Mouse (Mus musculus) kidney, adult 2 months (tissue): ENCODE measurements at regions not wholly inside any gene's neighbourhood (a gene's known extent, or its start where the extent isn't known, plus 50 kb on each side); places are given as distances from the start of the nearest gene placed in this dataset.
A peak's percentile ranks its signal among the peaks of the same experiment; 100 is the strongest.

ENCODE experiments used
- DNase-seq: peaks from one replicate; pipeline ENCODE4 v3.0.0; 2021
- H3K27ac ChIP-seq: fragments of 200-500 bp; 2 replicates; pipeline ENCODE4 v1.5.1; 2012; ENCODE audit warnings: low read depth, low read length, control low read depth, inconsistent platforms; ENCODE audit not compliant: insufficient read depth
- H3K27me3 ChIP-seq: fragments of 200-500 bp; replicated peaks from 2 replicates; pipeline ENCODE4 v1.6.1; 2012; ENCODE audit warnings: mild to moderate bottlenecking, moderate library complexity, low read length, inconsistent platforms; ENCODE audit not compliant: control insufficient read depth, insufficient read depth
- H3K36me3 ChIP-seq: fragments of 200-500 bp; 2 replicates; pipeline ENCODE4 v1.6.1; 2012; ENCODE audit warnings: mild to moderate bottlenecking, moderate library complexity, low read length, inconsistent platforms; ENCODE audit not compliant: control insufficient read depth, insufficient read depth
- H3K4me1 ChIP-seq: fragments of 200-500 bp; 2 replicates; pipeline ENCODE4 v1.6.1; 2011; ENCODE audit warnings: low read length; ENCODE audit not compliant: control insufficient read depth, insufficient read depth
- H3K4me3 ChIP-seq: fragments of 200-500 bp; 2 replicates; pipeline ENCODE4 v1.5.1; 2011; ENCODE audit warnings: mild to moderate bottlenecking, low read depth, low read length, control low read depth; ENCODE audit not compliant: insufficient read depth
- CTCF ChIP-seq: fragments of 200-500 bp; conservative IDR thresholded peaks from 2 replicates; pipeline ENCODE4 v1.5.1; 2011; ENCODE audit warnings: low read depth, mild to moderate bottlenecking, control low read depth, low read length, moderate library complexity, mixed read lengths; ENCODE audit not compliant: insufficient read depth, insufficient read length
- POLR2A ChIP-seq: fragments of 200-500 bp; IDR thresholded peaks from one replicate; pipeline ENCODE4 v1.6.1; 2011; ENCODE audit warnings: low read depth, low read length, control low read depth
- WGBS: fragments of 180-500 bp; shearing (Covaris S2); methylation state at CpG from one replicate; pipeline ENCODE4 v1.1.7; 2018; 5-methylcytosine and 5-hydroxymethylcytosine counted together

- no peak for DNase-seq
- Histone ChIP-seq H3K4me1 (no peaks in the 10 kb centered on the region), H3K36me3 (no peaks in the 10 kb centered on the region), H3K27me3 (no peaks in the 10 kb centered on the region), H3K27ac (no peak overlapping the region), H3K4me3 (no peak overlapping the region)
- TF ChIP-seq POLR2A = no peak
- no peak for TF ChIP-seq CTCF
- 49% methylated on average over 5 of the region's 5 CpGs for WGBS
Observed at GRCm38 (mm10) chr7:116857141-116857540, 353.0 kb downstream of the Nucb2 start.

GRCm38 (mm10) chr7:116857744-116858143 is 353.6 kb downstream of the Nucb2 start:
- no peak for TF ChIP-seq CTCF
- no peak for TF ChIP-seq POLR2A
- 23% methylated on average over 4 of the region's 4 CpGs for WGBS

DNA sequence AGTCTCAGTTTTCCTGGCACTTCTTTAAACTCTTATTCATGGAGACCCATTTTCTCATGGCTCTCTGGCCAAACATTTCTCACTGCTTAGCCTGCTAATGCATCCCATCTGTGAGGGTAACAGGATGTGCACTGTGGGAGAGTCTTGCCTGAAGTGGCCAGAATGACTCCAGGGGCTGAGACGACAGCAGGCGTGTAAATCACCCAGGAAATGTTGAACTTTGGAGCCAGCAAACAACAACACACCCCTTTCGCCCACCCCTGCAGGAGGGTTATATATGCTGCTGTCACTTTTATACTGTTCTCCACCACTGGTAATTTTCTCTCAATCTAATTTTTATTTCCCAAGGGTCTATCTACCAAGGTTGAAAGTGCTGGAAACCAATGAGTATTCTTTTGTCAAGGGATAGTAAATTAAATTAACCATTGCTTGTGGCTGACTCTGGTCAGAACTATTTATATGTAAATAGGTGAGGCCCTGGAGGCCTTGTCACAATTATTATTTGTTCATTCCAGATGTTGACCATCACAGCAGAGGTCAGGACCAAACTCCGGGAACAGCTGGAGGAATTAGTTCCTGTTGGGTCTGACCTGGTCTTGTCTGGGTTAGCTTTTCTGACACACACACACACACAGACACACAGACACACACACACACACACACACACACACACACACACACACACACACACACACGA is 378.2 kb downstream of the Nucb2 start:
- DNase-seq = peak; percentile 7

More at GRCm38 (mm10) chr7:116857744-116858143, 353.6 kb downstream of the Nucb2 start:
- no peaks in the 10 kb centered on the region for H3K36me3 ChIP-seq
- no peaks in the 10 kb centered on the region for H3K27me3 ChIP-seq
- no peaks in the 10 kb centered on the region for H3K4me1 ChIP-seq
- no peak overlapping the region for H3K27ac ChIP-seq
- H3K4me3 ChIP-seq = no peak overlapping the region
- no peak for DNase-seq

DNA sequence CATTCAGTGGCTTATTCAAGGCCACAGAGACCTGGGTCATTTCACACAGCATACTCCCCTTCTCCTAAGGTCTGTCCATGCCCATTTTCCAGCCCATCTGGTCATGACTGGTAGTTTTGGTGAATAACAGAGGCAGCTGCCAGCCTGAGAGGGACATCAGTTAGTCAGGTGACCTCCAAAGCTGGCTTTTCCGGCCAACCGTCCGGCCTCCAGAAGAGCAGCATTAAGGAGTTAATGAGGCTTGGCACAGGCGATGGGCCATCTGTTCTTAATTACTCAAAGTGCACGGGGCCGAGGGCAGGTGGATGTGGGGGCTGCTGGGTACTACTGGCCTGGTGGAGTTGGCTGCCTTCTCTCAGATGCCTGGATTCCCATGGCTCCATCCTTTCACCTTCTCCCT is 389.7 kb downstream of the Nucb2 start:
- Histone ChIP-seq H3K27ac (no peak overlapping the region), H3K36me3 (no peaks in the 10 kb centered on the region), H3K4me1 (no peaks in the 10 kb centered on the region), H3K27me3 (no peaks in the 10 kb centered on the region), H3K4me3 (no peak overlapping the region)
- WGBS = 26% methylated on average over 6 of the region's 6 CpGs
- DNase-seq = no peak
- TF ChIP-seq CTCF (no peak), POLR2A (no peak)

More for the DNA sequence above, 378.2 kb downstream of the Nucb2 start:
- WGBS = 41% methylated on average over 5 of the region's 5 CpGs
- Histone ChIP-seq H3K27ac (no peak overlapping the region), H3K36me3 (no peaks in the 10 kb centered on the region), H3K4me3 (no peak overlapping the region), H3K27me3 (no peaks in the 10 kb centered on the region; the same call in 1 of the 2 replicates), H3K4me1 (no peaks in the 10 kb centered on the region)
- no peak for TF ChIP-seq CTCF
- no peak for TF ChIP-seq POLR2A

DNA sequence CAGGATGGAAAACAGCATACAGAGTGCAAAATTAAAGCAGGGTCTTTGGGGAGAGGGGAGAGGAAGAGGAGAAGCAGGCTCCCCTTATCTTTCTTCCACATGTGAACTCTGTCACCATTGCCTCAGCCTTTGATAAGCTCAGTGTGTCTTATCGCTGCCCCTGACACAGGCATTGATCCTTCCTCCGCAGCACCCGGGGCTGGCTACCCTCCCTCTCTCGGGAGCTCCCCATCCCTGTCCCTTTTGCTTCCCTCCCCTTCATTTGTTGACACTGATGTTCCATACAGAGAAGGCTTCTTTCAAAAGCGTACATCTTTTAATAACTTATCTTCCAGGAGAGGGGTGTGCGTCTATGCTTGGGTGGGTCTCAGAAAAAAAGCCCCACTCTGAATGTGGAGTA is 411.6 kb downstream of the Nucb2 start:
- H3K36me3 ChIP-seq = no peaks in the 10 kb centered on the region

DNA sequence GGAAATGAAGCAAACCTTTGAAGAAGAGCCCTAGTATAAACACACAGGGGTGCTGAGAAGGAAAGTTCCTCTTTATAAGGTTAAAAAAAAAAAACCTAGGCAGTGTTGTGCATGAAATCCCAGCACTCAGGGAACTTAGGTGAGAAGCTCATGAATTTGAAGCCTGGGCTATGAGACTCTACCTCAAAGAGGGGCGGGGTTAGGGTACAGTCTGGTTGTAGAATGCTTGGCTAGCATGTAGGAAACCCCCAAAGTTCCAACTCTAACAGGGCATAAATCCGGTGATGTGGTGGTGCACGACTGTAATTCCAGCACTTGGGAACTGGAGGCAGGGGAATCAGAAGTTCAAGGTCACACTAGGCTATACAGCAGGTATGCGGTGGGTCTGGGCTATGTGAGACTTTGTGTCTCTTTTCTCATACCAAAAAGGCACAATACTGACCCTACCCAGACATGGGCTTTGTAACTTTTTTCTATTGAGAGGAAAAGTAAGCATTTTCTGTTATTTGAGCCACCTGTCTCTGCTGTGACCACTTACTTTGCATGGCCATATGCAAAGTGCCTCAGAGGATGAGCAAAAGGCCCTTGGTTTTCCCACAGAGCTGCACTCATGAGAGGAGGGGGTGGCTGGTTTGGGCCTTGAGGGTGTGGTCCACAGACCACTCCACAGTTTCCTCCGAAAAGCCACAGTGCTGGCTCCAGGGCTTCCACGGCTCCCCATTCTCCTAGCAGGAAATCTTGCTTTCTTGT is 413.9 kb downstream of the Nucb2 start:
- Histone ChIP-seq H3K4me3 (no peak overlapping the region), H3K27ac (no peak overlapping the region), H3K27me3 (no peaks in the 10 kb centered on the region), H3K4me1 (no peaks in the 10 kb centered on the region), H3K36me3 (no peaks in the 10 kb centered on the region)
- WGBS = 73% methylated on average over 6 of the region's 6 CpGs
- no peak for TF ChIP-seq POLR2A
- TF ChIP-seq CTCF = no peak
- no peak for DNase-seq

More for the DNA sequence above, 411.6 kb downstream of the Nucb2 start:
- TF ChIP-seq CTCF = no peak
- no peak for TF ChIP-seq POLR2A
- 60% methylated on average over 6 of the region's 6 CpGs for WGBS
- Histone ChIP-seq H3K4me1 (no peaks in the 10 kb centered on the region), H3K27me3 (no peaks in the 10 kb centered on the region), H3K4me3 (no peak overlapping the region), H3K27ac (no peak overlapping the region)
- no peak for DNase-seq

GRCm38 (mm10) chr7:116946448-116946847 is 434.3 kb upstream of the Xylt1 start:
- DNase-seq = no peak
- Histone ChIP-seq H3K27me3 (no peaks in the 10 kb centered on the region), H3K4me1 (no peaks in the 10 kb centered on the region), H3K4me3 (no peak overlapping the region), H3K36me3 (no peaks in the 10 kb centered on the region), H3K27ac (no peak overlapping the region)
- TF ChIP-seq CTCF (no peak), POLR2A (no peak)
- 89% methylated on average over 2 of the region's 2 CpGs for WGBS
